Mouse (Mus musculus): ENCODE measurements at regions not wholly inside any gene's neighbourhood (a gene's known extent, or its start where the extent isn't known, plus 50 kb on each side); places are given as distances from the start of the nearest gene placed in this dataset.

GRCm38 (mm10) chr1:137751446-137751961 is 424.0 kb downstream of the Ptprc start:
- Histone ChIP-seq H3K27ac (ENCODE audit: insufficient read depth, low read length) (no peak overlapping the region), H3K4me3 (ENCODE audit: insufficient read depth, low read length) (no peak overlapping the region), H3K4me1 (ENCODE audit: control insufficient read depth, insufficient read depth, low read length) (no peaks in the 10 kb centered on the region)
- TF ChIP-seq POLR2A (IDR thresholded peaks at IDR 0.05; ENCODE audit: extremely low read depth, insufficient read depth, low read length): no peak
- no peak for TF ChIP-seq CTCF (IDR thresholded peaks at IDR 0.05; ENCODE audit: extremely low read depth, insufficient read depth, low read length)

GRCm38 (mm10) chr1:137750894-137751293 is 424.6 kb downstream of the Ptprc start:
- no peak overlapping the region for H3K27ac ChIP-seq (ENCODE audit: insufficient read depth, low read length)
- H3K4me3 ChIP-seq (ENCODE audit: insufficient read depth, low read length): no peak overlapping the region
- no peak for TF ChIP-seq POLR2A (IDR thresholded peaks at IDR 0.05; ENCODE audit: extremely low read depth, insufficient read depth, low read length)
- TF ChIP-seq CTCF (IDR thresholded peaks at IDR 0.05; ENCODE audit: extremely low read depth, insufficient read depth, low read length): no peak
- peaks cover 3% of the 10 kb centered on the region; the same call in 1 of the 2 replicates for H3K4me1 ChIP-seq (ENCODE audit: control insufficient read depth, insufficient read depth, low read length)

GRCm38 (mm10) chr1:137746129-137746528 is 429.4 kb downstream of the Ptprc start:
- Histone ChIP-seq H3K4me3 (ENCODE audit: insufficient read depth, low read length) (no peak overlapping the region), H3K4me1 (ENCODE audit: control insufficient read depth, insufficient read depth, low read length) (peaks cover 3% of the 10 kb centered on the region; the same call in 1 of the 2 replicates), H3K27ac (ENCODE audit: insufficient read depth, low read length) (no peak overlapping the region)
- TF ChIP-seq POLR2A (IDR thresholded peaks at IDR 0.05; ENCODE audit: extremely low read depth, insufficient read depth, low read length) (no peak), CTCF (IDR thresholded peaks at IDR 0.05; ENCODE audit: extremely low read depth, insufficient read depth, low read length) (no peak)

GRCm38 (mm10) chr1:137738157-137738851 is 437.2 kb downstream of the Ptprc start:
- H3K27ac ChIP-seq (ENCODE audit: insufficient read depth, low read length): no peak overlapping the region
- no peak overlapping the region for H3K4me3 ChIP-seq (ENCODE audit: insufficient read depth, low read length)
- H3K4me1 ChIP-seq (ENCODE audit: control insufficient read depth, insufficient read depth, low read length): no peaks in the 10 kb centered on the region
- TF ChIP-seq POLR2A (IDR thresholded peaks at IDR 0.05; ENCODE audit: extremely low read depth, insufficient read depth, low read length): no peak

- Histone ChIP-seq H3K4me1 (ENCODE audit: control insufficient read depth, insufficient read depth, low read length) (no peaks in the 10 kb centered on the region), H3K4me3 (ENCODE audit: insufficient read depth, low read length) (no peak overlapping the region), H3K27ac (ENCODE audit: insufficient read depth, low read length) (no peak overlapping the region)
- TF ChIP-seq CTCF (IDR thresholded peaks at IDR 0.05; ENCODE audit: extremely low read depth, insufficient read depth, low read length) (no peak), POLR2A (IDR thresholded peaks at IDR 0.05; ENCODE audit: extremely low read depth, insufficient read depth, low read length) (no peak)
These were observed 471.6 kb downstream of the Ptprc start for GRCm38 (mm10) chr1:137703882-137704281.

GRCm38 (mm10) chr1:137698876-137699275 is 476.6 kb downstream of the Ptprc start:
- Histone ChIP-seq H3K27ac (ENCODE audit: insufficient read depth, low read length) (no peak overlapping the region), H3K4me1 (ENCODE audit: control insufficient read depth, insufficient read depth, low read length) (no peaks in the 10 kb centered on the region), H3K4me3 (ENCODE audit: insufficient read depth, low read length) (no peak overlapping the region)
- no peak for TF ChIP-seq POLR2A (IDR thresholded peaks at IDR 0.05; ENCODE audit: extremely low read depth, insufficient read depth, low read length)
- TF ChIP-seq CTCF (IDR thresholded peaks at IDR 0.05; ENCODE audit: extremely low read depth, insufficient read depth, low read length): no peak

- TF ChIP-seq POLR2A (IDR thresholded peaks at IDR 0.05; ENCODE audit: extremely low read depth, insufficient read depth, low read length): no peak
- H3K4me1 ChIP-seq (ENCODE audit: control insufficient read depth, insufficient read depth, low read length): no peaks in the 10 kb centered on the region
- no peak overlapping the region for H3K4me3 ChIP-seq (ENCODE audit: insufficient read depth, low read length)
- H3K27ac ChIP-seq (ENCODE audit: insufficient read depth, low read length): no peak overlapping the region
These were observed 478.2 kb downstream of the Ptprc start for GRCm38 (mm10) chr1:137697289-137697688.

GRCm38 (mm10) chr1:137696796-137697195 is 478.7 kb downstream of the Ptprc start:
- Histone ChIP-seq H3K4me3 (ENCODE audit: insufficient read depth, low read length) (no peak overlapping the region), H3K27ac (ENCODE audit: insufficient read depth, low read length) (no peak overlapping the region), H3K4me1 (ENCODE audit: control insufficient read depth, insufficient read depth, low read length) (no peaks in the 10 kb centered on the region)
- TF ChIP-seq POLR2A (IDR thresholded peaks at IDR 0.05; ENCODE audit: extremely low read depth, insufficient read depth, low read length) (no peak), CTCF (IDR thresholded peaks at IDR 0.05; ENCODE audit: extremely low read depth, insufficient read depth, low read length) (no peak)

- Histone ChIP-seq H3K4me3 (ENCODE audit: insufficient read depth, low read length) (no peak overlapping the region), H3K27ac (ENCODE audit: insufficient read depth, low read length) (no peak overlapping the region), H3K4me1 (ENCODE audit: control insufficient read depth, insufficient read depth, low read length) (no peaks in the 10 kb centered on the region)
- TF ChIP-seq CTCF (IDR thresholded peaks at IDR 0.05; ENCODE audit: extremely low read depth, insufficient read depth, low read length): no peak
- no peak for TF ChIP-seq POLR2A (IDR thresholded peaks at IDR 0.05; ENCODE audit: extremely low read depth, insufficient read depth, low read length)
These were observed 479.8 kb downstream of the Ptprc start for GRCm38 (mm10) chr1:137695751-137696150.

- TF ChIP-seq POLR2A (IDR thresholded peaks at IDR 0.05; ENCODE audit: extremely low read depth, insufficient read depth, low read length): no peak
- no peak for TF ChIP-seq CTCF (IDR thresholded peaks at IDR 0.05; ENCODE audit: extremely low read depth, insufficient read depth, low read length)
These were observed 483.0 kb downstream of the Ptprc start for GRCm38 (mm10) chr1:137692525-137692924.

More at GRCm38 (mm10) chr1:137692525-137692924, 483.0 kb downstream of the Ptprc start:
- no peak overlapping the region for H3K4me3 ChIP-seq (ENCODE audit: insufficient read depth, low read length)
- H3K27ac ChIP-seq (ENCODE audit: insufficient read depth, low read length): no peak overlapping the region
- no peaks in the 10 kb centered on the region for H3K4me1 ChIP-seq (ENCODE audit: control insufficient read depth, insufficient read depth, low read length)

All from cortical plate, adult 2 months (tissue).